Mouse (Mus musculus) liver, adult 2 months (tissue): ENCODE results near the gene Erc1.

ENCODE experiments used
- CTCF ChIP-seq: fragments of 200-500 bp; IDR thresholded peaks from 2 replicates; pipeline ENCODE4 v1.5.1; 2011; ENCODE audit warnings: low read depth, low read length, control low read depth
- POLR2A ChIP-seq: fragments of 200-500 bp; IDR thresholded peaks from 2 replicates; pipeline ENCODE4 v1.6.1; 2011; ENCODE audit warnings: low read length, control low read depth; ENCODE audit not compliant: insufficient read depth; ENCODE audit errors: extremely low read depth

- TF ChIP-seq POLR2A (no peak), CTCF (peak; percentile 16; the same call in 1 of the 2 replicates)
These were observed 293.5 kb downstream of the Erc1 start for GRCm38 (mm10) chr6:119554439-119554838.
